Comparison of ENCODE assay signal across 8 mouse cellular contexts in genomic region chr11:3914109-3914840, GRCm38 (mm10). TPM values are rescaled to one million over a fixed set of nuclear protein-coding genes. Genes with fewer than 3 reads are reported as not detected.
DNase-seq lines count a peak whose midpoint lies in the region; ATAC-seq and TF ChIP-seq lines count a peak whose summit lies in the region.

Gene Slc35e4, minus strand, starts transcription at chr11:3914664.

- in situ Hi-C loops in ES-E14 (cut with MboI; ENCODE audit: low sequenced_read_pairs in 2 of 2, unreplicated experiment in 2 of 2): no loop called here

- no peaks in the 10 kb centered on the region for H3K9me3 ChIP-seq in ES-E14 (ENCODE audit: control insufficient read depth, insufficient read depth, low read depth, low read length)
- no peaks in the 10 kb centered on the region for H3K9me3 ChIP-seq in forebrain, embryonic 16.5 days (ENCODE audit: control insufficient read depth, low read length)
- H3K9me3 ChIP-seq in lung, embryonic 14.5 days (ENCODE audit: low read depth, low read length): no peaks in the 10 kb centered on the region

- peak; percentile 98 for TF ChIP-seq CTCF in layer of hippocampus, adult 2 months (conservative IDR thresholded peaks at IDR 0.05)
- TF ChIP-seq CTCF in lung, embryonic 14.5 days (IDR thresholded peaks at IDR 0.05; ENCODE audit: low read depth): peak; percentile 94

- H3K4me1 ChIP-seq in ES-E14 (ENCODE audit: control insufficient read depth in 2 of 2, insufficient read depth in 2 of 2, low read length in 2 of 2, poor library complexity in 1 of 2): peaks cover 3 to 7% of the 10 kb centered on the region in 2 experiments; a peak in 2 of 4 replicates
- peaks cover 38% of the 10 kb centered on the region for H3K4me1 ChIP-seq in forebrain, embryonic 16.5 days (replicated peaks; ENCODE audit: control insufficient read depth, insufficient read depth, low read length)
- H3K4me1 ChIP-seq in lung, embryonic 14.5 days (ENCODE audit: insufficient read depth): peaks cover 10% of the 10 kb centered on the region

- no peaks in the 10 kb centered on the region for H3K27me3 ChIP-seq in forebrain, embryonic 16.5 days (replicated peaks; ENCODE audit: control insufficient read depth, insufficient read depth, low read length)
- 0 out of 2 replicates have a peak, but pooled peaks cover 5% of the 10 kb centered on the region for H3K27me3 ChIP-seq in lung, embryonic 14.5 days (ENCODE audit: insufficient read depth, low read length)

- H3K9ac ChIP-seq in ES-E14 (ENCODE audit: insufficient read depth, low read depth, low read length, poor library complexity, severe bottlenecking): peak within 1 kb of the TSS; percentile 63
- peak within 1 kb of the TSS; percentile 81 for H3K9ac ChIP-seq in forebrain, embryonic 16.5 days (replicated peaks; ENCODE audit: low read depth, low read length)
- H3K9ac ChIP-seq in lung, embryonic 14.5 days: peak within 1 kb of the TSS; percentile 46

- DNase-seq in ES-E14 (ENCODE audit: low read depth, low spot score): peak; percentile 82
- DNase-seq in cerebellum, adult 11-12 months: peak; percentile 83
- DNase-seq in heart, postnatal 36 days: peak; percentile 85 to 92
- DNase-seq in layer of hippocampus, adult 2 months (ENCODE audit: low spot score in 2 of 2): peak; percentile 75 to 87
- DNase-seq in lung, embryonic 14.5 days: peak; percentile 91
- peak; percentile 48 to 51 for DNase-seq in thymus, adult 18-20 months

- no peaks in the 10 kb centered on the region for H3K36me3 ChIP-seq in ES-E14 (ENCODE audit: control insufficient read depth, insufficient read depth, low read length, poor library complexity, severe bottlenecking)
- H3K36me3 ChIP-seq in forebrain, embryonic 16.5 days (ENCODE audit: control insufficient read depth, insufficient read depth): no peaks in the 10 kb centered on the region
- no peaks in the 10 kb centered on the region for H3K36me3 ChIP-seq in lung, embryonic 14.5 days (ENCODE audit: insufficient read depth)

- H3K27ac ChIP-seq in ES-E14 (ENCODE audit: insufficient read depth, low read depth, low read length, poor library complexity, severe bottlenecking): peak within 1 kb of the TSS; percentile 26; the same call in 1 of the 2 replicates
- peak within 1 kb of the TSS; percentile 81 for H3K27ac ChIP-seq in forebrain, embryonic 16.5 days (ENCODE audit: low read length)
- H3K27ac ChIP-seq in layer of hippocampus, adult 2 months: peak within 1 kb of the TSS; percentile 90
- peak within 1 kb of the TSS; percentile 54; the same call in 1 of the 2 replicates for H3K27ac ChIP-seq in lung, embryonic 14.5 days (ENCODE audit: low read depth)

- peak within 1 kb of the TSS; percentile 97 for H3K4me2 ChIP-seq in forebrain, embryonic 16.5 days (ENCODE audit: low read length)
- peak within 1 kb of the TSS; percentile 96 for H3K4me2 ChIP-seq in lung, embryonic 14.5 days

- peak within 1 kb of the TSS; percentile 64 to 87 for H3K4me3 ChIP-seq in ES-E14 (ENCODE audit: insufficient read depth in 1 of 2, low read depth in 1 of 2, low read length in 2 of 2, poor library complexity in 1 of 2, severe bottlenecking in 1 of 2)
- H3K4me3 ChIP-seq in forebrain, embryonic 16.5 days (replicated peaks; ENCODE audit: low read length): peak within 1 kb of the TSS; percentile 74
- H3K4me3 ChIP-seq in layer of hippocampus, adult 2 months: peak within 1 kb of the TSS; percentile 76
- peak within 1 kb of the TSS; percentile 50 for H3K4me3 ChIP-seq in lung, embryonic 14.5 days (ENCODE audit: low read depth, low read length)

- intact Hi-C loops in heart, postnatal 36 days (cut with DNase I): loop anchor here (10.0 kb wide), 1 partner anchor 379 kb away; no protein-coding TSS in a partner anchor

- ATAC-seq in forebrain, embryonic 16.5 days: peak; percentile 66
- peak; percentile 74 for ATAC-seq in lung, embryonic 14.5 days (ENCODE audit: insufficient read depth)
- ATAC-seq in neutrophil, adult 5-6 weeks (ENCODE audit: extremely low read depth, insufficient number of reproducible peaks, low FRiP score, poor library complexity, severe bottlenecking): peak; percentile 69

- 0% methylated on average over 27 of the region's 28 CpGs for WGBS in forebrain, embryonic 16.5 days
- under 1% methylated on average over 28 of the region's 28 CpGs for WGBS in lung, embryonic 14.5 days

TF ChIP-seq in ES-E14, 5 proteins besides CTCF, POLR2A, EP300 and RAD21:
- TF ChIP-seq HCFC1 (IDR thresholded peaks at IDR 0.05; ENCODE audit: borderline replicate concordance, insufficient read depth, low read length) (no peak), ZC3H11A (IDR thresholded peaks at IDR 0.05; ENCODE audit: borderline replicate concordance, low read depth, low read length) (peak; percentile 65; the same call in 1 of the 2 replicates)

RNA-seq across cellular contexts. Expression of gene Slc35e4, which starts in this region (rescaled TPM):
- total RNA-seq in ES-E14 (2012; rRNA removed): 13.9 and 18.2 TPM in 2 replicates
- 11.7 and 14.6 TPM in 2 replicates for polyA plus RNA-seq in forebrain, embryonic 16.5 days (2015; fragmentation: Nextera tagmentation; extraction: Ambion mirVana)
- 1 to 10 TPM; 5.3 to 5.5 TPM for total RNA-seq in heart, postnatal 36 days (2021)
- 10 to 100 TPM; 16.9 TPM for total RNA-seq in layer of hippocampus, adult 2 months (2021)
- polyA plus RNA-seq in lung, embryonic 14.5 days (2014; fragmentation: Nextera tagmentation; extraction: Ambion mirVana): 1.9 and 2.7 TPM in 2 replicates
- 2.9 and 3.6 TPM in 2 replicates for total RNA-seq in neutrophil, adult 5-6 weeks (2017)

Comparison
In these comparisons a context has a peak if more than half of its experiments do, and no peak if none do; other contexts are left out.
1. Peak in every context shown above with its lines: DNase-seq, ATAC-seq, H3K4me3 ChIP-seq and H3K27ac ChIP-seq.
2. H3K27ac ChIP-seq: peak in every context shown above with its lines; median percentile 90 in layer of hippocampus, adult 2 months; 81 in forebrain, embryonic 16.5 days; 54 in lung, embryonic 14.5 days; 26 in ES-E14.